Mouse (Mus musculus) spleen, adult 2 months (tissue): ENCODE measurements around the gene Pon1. TPM values are rescaled to one million over a fixed set of nuclear protein-coding genes. Genes with fewer than 3 reads are reported as not detected.

Source experiments
- DNase-seq, 2 experiments: peaks; one replicate each; pipeline versions ENCODE4 v3.0.0 to v3.0.0-alpha.2; 2012 to 2021; ENCODE audit warnings: low spot score in 2 of 2, low read depth in 1 of 2
- H3K27ac ChIP-seq: fragments of 200-500 bp; 2 replicates; pipeline ENCODE4 v1.5.1; 2012; ENCODE audit warnings: low read length, inconsistent platforms; ENCODE audit not compliant: insufficient read depth
- H3K27me3 ChIP-seq: fragments of 200-500 bp; 2 replicates; pipeline ENCODE4 v1.6.1; 2012; ENCODE audit warnings: mild to moderate bottlenecking, moderate library complexity, low read length, inconsistent platforms; ENCODE audit not compliant: control insufficient read depth, insufficient read depth
- H3K36me3 ChIP-seq: fragments of 200-500 bp; 2 replicates; pipeline ENCODE4 v1.6.1; 2012; ENCODE audit warnings: mild to moderate bottlenecking, low read length, inconsistent platforms; ENCODE audit not compliant: control insufficient read depth, insufficient read depth
- H3K4me1 ChIP-seq: fragments of 200-500 bp; 2 replicates; pipeline ENCODE4 v1.6.1; 2011; ENCODE audit warnings: inconsistent platforms; ENCODE audit not compliant: control insufficient read depth, insufficient read depth, insufficient read length
- H3K4me3 ChIP-seq: fragments of 200-500 bp; 2 replicates; pipeline ENCODE4 v1.5.1; 2011; ENCODE audit warnings: mild to moderate bottlenecking, inconsistent platforms; ENCODE audit not compliant: insufficient read depth, insufficient read length; ENCODE audit errors: extremely low read depth
- CTCF ChIP-seq: fragments of 200-500 bp; IDR thresholded peaks from 2 replicates; pipeline ENCODE4 v1.5.1; 2011; ENCODE audit warnings: mild to moderate bottlenecking, inconsistent platforms; ENCODE audit not compliant: insufficient read depth, insufficient read length, insufficient replicate concordance; ENCODE audit errors: extremely low read depth
- POLR2A ChIP-seq: fragments of 200-500 bp; IDR thresholded peaks from 2 replicates; pipeline ENCODE4 v1.6.1; 2011; ENCODE audit warnings: low read depth, low read length, inconsistent platforms
- WGBS: fragments of 180-500 bp; shearing (Covaris S2); methylation state at CpG from one replicate; pipeline ENCODE4 v1.1.7; 2018; 5-methylcytosine and 5-hydroxymethylcytosine counted together
- polyA plus RNA-seq: library from polyadenylated mRNA; depleted of rRNA; stranded (reverse); fragments of >200 nt; gene quantifications from 2 replicates; pipeline ENCODE4 v1.2.3, GENCODE M21; 2012; rRNA removed

Gene Pon1
- polyA plus RNA-seq, 1 experiment, result 0.29 TPM

DNA sequence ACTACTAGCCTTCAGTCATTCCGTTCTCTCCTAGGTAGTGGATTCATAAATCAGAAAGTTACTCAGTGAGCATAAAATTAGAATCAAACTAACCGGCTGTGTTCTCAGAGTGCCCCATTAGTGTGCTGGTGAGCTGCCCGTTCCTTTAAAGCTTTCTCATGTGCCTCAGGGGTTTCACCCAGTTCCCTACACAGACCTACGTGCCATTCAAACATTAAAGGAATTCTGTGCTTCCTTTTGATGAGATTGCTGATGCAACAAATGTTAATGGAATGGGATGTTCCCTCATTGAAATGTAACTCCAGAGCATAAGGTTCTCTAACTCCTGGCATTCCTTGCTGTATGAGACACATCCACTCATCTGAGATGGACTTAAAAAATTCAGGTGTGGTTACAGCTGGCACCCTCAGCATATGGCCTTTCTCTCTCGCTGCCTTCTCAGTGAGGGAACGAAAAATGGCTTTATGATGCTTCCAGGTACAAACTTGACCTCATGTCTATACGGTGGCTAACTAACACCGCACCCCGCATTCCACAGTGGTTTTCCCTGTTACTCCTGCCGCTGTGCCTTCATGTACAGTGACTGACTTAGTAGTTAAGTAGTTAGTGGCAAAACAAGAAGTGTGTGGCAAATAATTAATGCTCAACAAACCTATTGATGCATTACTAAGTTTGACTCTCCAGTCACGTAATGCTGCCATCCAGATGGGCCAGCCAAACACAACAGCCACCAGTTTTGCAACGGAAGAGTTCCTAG, 54.7 kb downstream of the Pon1 start:
- TF ChIP-seq CTCF (no peak), POLR2A (no peak)
- H3K4me1 ChIP-seq, result no peaks in the 10 kb centered on the region
- H3K27me3 ChIP-seq, result no peaks in the 10 kb centered on the region
- no peak for DNase-seq
- 93% methylated on average over 12 of the region's 12 CpGs for WGBS
- no peak overlapping the region for H3K4me3 ChIP-seq
- no peaks in the 10 kb centered on the region for H3K36me3 ChIP-seq
- H3K27ac ChIP-seq, result no peak overlapping the region

DNA sequence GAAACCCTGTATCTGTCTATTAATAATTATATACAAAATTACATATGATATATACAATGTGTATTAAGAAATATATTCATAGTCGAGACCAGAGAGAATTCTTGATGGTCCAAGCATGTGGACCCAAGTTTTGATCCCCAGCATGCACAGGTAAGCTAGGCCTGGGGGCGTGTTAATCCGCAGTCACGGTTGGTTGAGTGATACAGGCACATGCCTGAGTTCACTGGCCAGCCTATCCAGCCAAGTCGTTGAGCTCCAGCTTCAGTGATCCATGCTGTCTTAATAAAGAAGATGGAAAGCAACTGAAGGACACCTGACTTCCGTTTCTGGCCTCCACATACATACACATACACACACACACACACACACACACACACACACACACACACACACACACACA, 57.7 kb downstream of the Pon1 start:
- TF ChIP-seq CTCF (no peak), POLR2A (no peak)
- WGBS, result 95% methylated on average over 6 of the region's 6 CpGs
- DNase-seq, result no peak
- Histone ChIP-seq H3K4me3 (no peak overlapping the region), H3K4me1 (no peaks in the 10 kb centered on the region), H3K36me3 (no peaks in the 10 kb centered on the region), H3K27me3 (no peaks in the 10 kb centered on the region), H3K27ac (no peak overlapping the region)

DNA sequence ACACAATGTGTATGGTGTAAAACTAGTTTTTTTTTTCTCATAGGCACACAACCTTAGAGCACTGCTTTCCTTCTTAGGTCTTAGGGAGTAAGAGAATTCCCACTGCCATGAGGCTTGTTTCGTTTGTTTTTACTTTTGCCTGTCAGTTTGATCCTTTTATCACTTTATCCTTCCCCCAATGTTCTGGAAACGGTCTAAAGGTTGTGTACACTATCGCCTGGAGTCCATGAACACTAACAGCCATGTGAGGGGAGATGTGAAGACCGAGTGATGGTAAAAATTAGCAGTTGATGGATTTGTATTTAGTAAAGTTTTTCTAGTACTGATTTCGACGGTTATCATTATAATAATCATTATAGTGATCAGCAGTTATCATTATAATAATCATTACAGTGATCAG, 58.8 kb downstream of the Pon1 start:
- TF ChIP-seq POLR2A, result no peak
- TF ChIP-seq CTCF, result no peak
- no peaks in the 10 kb centered on the region for H3K4me1 ChIP-seq
- 91% methylated on average over 6 of the region's 6 CpGs for WGBS
- no peak overlapping the region for H3K27ac ChIP-seq
- H3K36me3 ChIP-seq, result no peaks in the 10 kb centered on the region
- H3K27me3 ChIP-seq, result no peaks in the 10 kb centered on the region
- DNase-seq, result no peak
- H3K4me3 ChIP-seq, result no peak overlapping the region

DNA sequence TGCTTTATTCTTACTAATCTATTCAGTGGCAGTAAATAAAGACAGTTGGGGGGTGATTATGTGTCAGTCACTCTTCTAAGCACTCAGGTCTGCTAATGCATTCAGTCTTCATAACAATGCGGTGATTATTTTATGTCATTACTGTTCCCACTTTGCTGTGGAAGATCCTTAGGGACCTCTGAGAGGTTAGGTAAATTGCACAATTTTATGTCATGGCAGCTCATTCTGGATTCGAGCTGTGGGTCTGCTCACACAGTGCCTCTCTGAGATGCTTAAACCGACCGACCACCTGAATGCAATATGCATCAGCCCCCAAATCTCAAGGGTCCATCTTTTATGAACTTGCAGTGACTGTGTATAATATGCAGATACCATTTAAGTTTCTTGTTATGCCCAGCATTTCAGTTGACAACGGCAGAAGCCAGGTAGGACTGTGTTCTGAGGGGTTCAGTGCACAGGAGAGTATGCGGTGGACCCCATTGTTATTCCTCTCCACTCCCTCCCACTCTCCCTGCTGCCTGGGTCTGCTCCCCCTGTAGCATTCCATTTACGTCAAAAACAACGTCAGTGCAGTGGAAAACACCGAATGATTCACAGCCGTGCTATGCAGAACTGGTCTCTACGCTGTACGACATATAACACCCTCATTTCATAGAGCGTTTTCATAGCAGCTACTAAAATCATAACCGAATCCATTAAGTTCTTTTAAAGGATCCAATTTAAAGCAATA, 64.2 kb downstream of the Pon1 start:
- WGBS, result 94% methylated on average over 14 of the region's 14 CpGs
- H3K27me3 ChIP-seq, result no peaks in the 10 kb centered on the region
- no peak for TF ChIP-seq CTCF
- TF ChIP-seq POLR2A, result no peak
- DNase-seq, result no peak
- no peak overlapping the region for H3K4me3 ChIP-seq
- no peak overlapping the region for H3K27ac ChIP-seq
- no peaks in the 10 kb centered on the region for H3K36me3 ChIP-seq
- no peaks in the 10 kb centered on the region for H3K4me1 ChIP-seq

DNA sequence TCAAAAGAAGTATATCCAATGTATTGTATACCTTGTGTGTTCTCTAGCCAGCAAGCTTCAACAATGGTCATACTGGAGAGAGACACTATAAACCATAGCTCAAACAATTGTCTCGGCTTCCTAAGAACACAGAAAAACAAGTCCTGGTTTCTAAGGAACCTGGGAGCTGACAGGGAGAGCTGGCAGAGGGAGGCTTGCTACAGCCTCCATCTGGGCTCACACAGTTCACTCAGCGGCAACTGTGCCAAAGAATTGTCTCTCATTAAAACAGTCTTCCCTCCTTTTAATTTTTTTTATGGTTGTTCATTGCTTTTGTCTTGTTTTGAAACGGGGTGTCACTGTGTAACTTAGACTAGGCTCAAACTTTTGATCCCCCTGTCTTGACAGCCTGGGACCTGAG, 73.5 kb downstream of the Pon1 start:
- H3K4me3 ChIP-seq, result no peak overlapping the region
- no peak for DNase-seq
- no peaks in the 10 kb centered on the region for H3K27me3 ChIP-seq
- no peaks in the 10 kb centered on the region for H3K4me1 ChIP-seq
- 89% methylated on average over 3 of the region's 3 CpGs for WGBS
- no peak for TF ChIP-seq POLR2A
- no peak for TF ChIP-seq CTCF
- H3K27ac ChIP-seq, result no peak overlapping the region
- H3K36me3 ChIP-seq, result no peaks in the 10 kb centered on the region

DNA sequence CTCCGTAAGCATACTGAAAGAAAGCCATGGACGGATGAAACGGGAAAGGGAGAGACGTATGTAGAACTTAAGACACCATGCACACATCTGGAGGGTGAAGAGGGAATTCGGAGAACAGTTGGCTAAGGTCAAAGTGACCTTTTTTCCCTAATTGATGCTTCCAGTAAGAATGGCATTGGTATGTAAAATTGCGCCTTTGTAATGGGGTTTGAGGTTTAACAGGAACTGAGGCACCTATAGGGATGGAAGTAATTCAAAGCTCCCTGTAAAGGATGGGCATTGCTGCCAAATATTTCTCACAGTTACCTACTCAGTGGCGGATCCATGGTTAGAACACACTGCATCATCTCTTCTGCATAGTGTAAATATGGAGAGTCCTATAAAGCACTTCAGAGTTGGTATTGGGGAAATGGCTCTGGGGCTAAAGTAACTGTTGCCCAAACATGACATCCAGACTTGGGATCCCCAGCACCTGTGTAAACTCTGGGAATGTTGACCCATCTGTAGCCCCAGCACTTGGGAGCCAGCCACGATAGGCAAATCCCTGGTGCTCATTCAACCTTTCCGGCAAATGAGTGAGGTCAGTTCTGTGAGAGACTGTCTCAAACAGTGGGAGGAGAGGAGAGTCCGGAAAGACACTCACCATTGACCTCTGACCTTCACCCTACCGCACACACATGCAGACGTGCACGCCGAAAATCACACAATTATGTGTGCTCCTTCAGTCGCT, 74.4 kb downstream of the Pon1 start:
- TF ChIP-seq CTCF, result no peak
- no peak for TF ChIP-seq POLR2A
- WGBS, result 94% methylated on average over 15 of the region's 15 CpGs
- Histone ChIP-seq H3K4me1 (no peaks in the 10 kb centered on the region), H3K27me3 (no peaks in the 10 kb centered on the region), H3K36me3 (no peaks in the 10 kb centered on the region), H3K4me3 (no peak overlapping the region), H3K27ac (no peak overlapping the region)
- DNase-seq, result no peak

Other genes with a start within 250 kb of the Pon1 start
- 2.1 and 2.7 TPM in 2 replicates for gene Pon3, start 62.3 kb upstream of the Pon1 start, polyA plus RNA-seq
- 9.3 and 10.4 TPM in 2 replicates for gene Pon2, start 104.5 kb upstream of the Pon1 start, polyA plus RNA-seq
- gene Asb4, start 189.4 kb upstream of the Pon1 start, polyA plus RNA-seq, result 0.30 and 0.59 TPM in 2 replicates